Mouse (Mus musculus): Measurements from ENCODE around the gene Abcc10.
A peak's percentile ranks its signal among the peaks of the same experiment; 100 is the strongest.

Abcc10 gene

DNA sequence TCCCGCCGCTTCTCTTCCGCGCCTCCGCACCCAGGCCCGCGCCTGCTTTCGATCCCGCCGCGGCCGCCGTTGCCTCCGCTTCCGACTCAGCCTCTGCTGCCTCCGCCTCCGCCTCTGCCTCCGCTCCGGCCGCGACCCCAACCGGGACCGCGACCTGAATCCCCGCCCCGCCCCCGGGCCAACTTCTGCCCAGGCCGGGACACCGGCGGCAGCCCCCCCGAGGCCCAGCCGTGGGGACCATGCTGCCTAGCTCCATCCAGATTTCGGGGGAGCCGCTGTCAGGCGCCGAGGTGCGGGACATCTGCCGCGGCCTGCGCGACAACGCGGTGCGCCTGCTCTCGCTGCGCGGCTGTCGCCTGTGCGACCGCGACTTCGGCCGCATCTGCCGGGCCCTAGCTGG is 74.0 kb downstream of the Abcc10 start:
- DNase-seq: no peak

DNA sequence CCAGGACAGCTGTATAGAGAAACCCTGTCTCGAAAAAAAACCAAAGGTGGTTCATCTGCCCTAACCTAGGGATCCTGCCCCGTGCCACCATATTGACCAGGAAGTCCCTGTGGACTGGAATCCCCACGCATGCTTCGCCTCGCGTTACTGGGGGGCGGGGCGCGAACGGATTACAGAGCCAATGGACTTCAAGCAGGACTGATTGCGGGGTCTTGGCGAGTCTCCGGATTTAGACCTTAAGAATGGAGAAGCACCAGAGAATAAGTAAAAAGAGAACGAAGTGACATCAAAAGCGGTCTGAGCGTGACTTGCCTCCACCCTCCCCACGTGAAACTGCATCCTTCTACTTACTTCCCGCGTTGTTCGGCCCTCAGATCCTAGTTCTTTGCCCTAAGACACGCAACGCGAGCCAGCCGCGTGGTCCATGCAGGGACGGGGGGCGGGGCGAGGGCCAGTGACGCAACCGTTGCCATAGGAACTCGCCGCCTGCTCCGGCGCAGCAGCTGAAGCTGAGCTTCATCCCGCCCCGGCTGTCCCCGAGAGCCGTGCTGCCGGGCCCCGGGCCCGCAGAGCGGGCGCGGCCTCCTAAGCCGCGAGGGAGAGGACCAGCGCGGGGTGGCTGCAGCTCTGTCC is 74.6 kb downstream of the Abcc10 start, which contains the start of gene Lrrc73:
Gene Lrrc73 (plus strand): TSS at position 80 of the 633 bp plus-strand sequence.
- peak; percentile 87 for DNase-seq
